Mouse (Mus musculus): ENCODE results near the gene Notum.

- TF ChIP-seq CTCF (IDR thresholded peaks at IDR 0.05; ENCODE audit: borderline replicate concordance, insufficient read depth, low read length) (no peak), POLR2A (IDR thresholded peaks at IDR 0.05; ENCODE audit: low read depth, low read length) (no peak)
These were observed 42.1 kb downstream of the Notum start for GRCm38 (mm10) chr11:120618619-120619535.
